Mouse (Mus musculus) C2C12 (cell line): Measurements from ENCODE around the gene Slc35f6.

ENCODE experiments used
- CEBPB ChIP-seq: IDR thresholded peaks from one replicate; pipeline ENCODE4 v1.6.1; 2011; ENCODE audit warnings: low read depth, mild to moderate bottlenecking, control low read depth, moderate library complexity
- CTCF ChIP-seq: IDR thresholded peaks from one replicate; pipeline ENCODE4 v1.5.1; 2011; ENCODE audit not compliant: control insufficient read depth, insufficient read depth, insufficient read length
- FOSL1 ChIP-seq: IDR thresholded peaks from one replicate; pipeline ENCODE4 v1.8.0; 2011; ENCODE audit warnings: mild to moderate bottlenecking, low read length; ENCODE audit not compliant: poor library complexity, insufficient read depth, severe bottlenecking
- MAX ChIP-seq: IDR thresholded peaks from one replicate; pipeline ENCODE4 v1.6.1; 2011; ENCODE audit warnings: mild to moderate bottlenecking, control low read depth
- MYOG ChIP-seq: IDR thresholded peaks from one replicate; pipeline ENCODE4 v1.6.1; 2011; ENCODE audit not compliant: control insufficient read depth, insufficient read length; ENCODE audit errors: extremely low read depth
- USF1 ChIP-seq: IDR thresholded peaks from one replicate; pipeline ENCODE4 v1.6.1; 2011; ENCODE audit warnings: low read depth, mild to moderate bottlenecking, control low read depth, moderate library complexity

DNA sequence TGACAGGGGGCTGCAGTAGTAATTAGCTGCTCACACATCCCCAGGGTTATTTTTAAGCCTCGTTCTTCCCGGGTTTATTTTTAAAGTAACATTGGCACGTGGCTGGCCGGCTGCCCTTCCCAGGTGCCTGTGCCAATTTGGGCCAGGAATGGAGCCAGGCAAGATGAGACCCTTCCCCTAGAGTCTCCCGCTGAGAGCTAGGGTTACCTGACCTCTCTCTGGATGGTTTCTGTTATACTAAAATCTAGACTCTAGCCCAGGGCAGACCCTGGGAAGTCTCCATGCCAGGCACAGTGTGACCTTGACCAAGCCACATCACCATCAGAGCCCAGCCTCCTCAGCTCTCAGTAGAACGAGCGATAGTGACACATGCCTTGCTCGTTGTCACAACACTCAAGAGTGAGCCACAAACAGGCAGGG is 43.0 kb upstream of the Slc35f6 start:
- TF ChIP-seq CTCF (no peak), CEBPB (no peak), MYOG (no peak), USF1 (no peak), FOSL1 (no peak), MAX (no peak)
